Mouse (Mus musculus) naive thymus-derived CD4-positive, alpha-beta T cell, adult 2 months (primary cell): ENCODE measurements around the gene A630089N07Rik.
"Not testable (repeated sequence)": the region's sequence is repeated elsewhere in the genome, so short reads cannot be mapped to it uniquely, and the experiment has no call there.

Experiments used
- DNase-seq: peaks from one replicate; pipeline ENCODE4 v3.0.0-alpha.2; 2011; ENCODE audit warnings: low read depth

A630089N07Rik gene

GRCm38 (mm10) chr16:98081889-98082818 lies at the start of gene A630089N07Rik:
Gene A630089N07Rik (minus strand): TSS chr16:98082450.
- peak; percentile 82 for DNase-seq

GRCm38 (mm10) chr16:98107109-98107508 lies 24.9 kb upstream of the A630089N07Rik start:
- no peak for DNase-seq

GRCm38 (mm10) chr16:98081550-98081888 lies 731 bp downstream of the A630089N07Rik start:
- DNase-seq, result peak; percentile 15

GRCm38 (mm10) chr16:98081140-98081539 lies 1.1 kb downstream of the A630089N07Rik start:
- DNase-seq, result peak; percentile 6

- DNase-seq, result not testable (repeated sequence)
These were observed 2.9 kb downstream of the A630089N07Rik start for GRCm38 (mm10) chr16:98079382-98079781.

GRCm38 (mm10) chr16:98041676-98042075 lies 40.6 kb downstream of the A630089N07Rik start:
- peak; percentile 65 for DNase-seq

GRCm38 (mm10) chr16:98034971-98035370 lies 47.3 kb downstream of the A630089N07Rik start:
- DNase-seq, result not testable (repeated sequence)

GRCm38 (mm10) chr16:98026186-98026585 lies 56.1 kb downstream of the A630089N07Rik start:
- not testable (repeated sequence) for DNase-seq

GRCm38 (mm10) chr16:98022657-98023345 lies 59.4 kb downstream of the A630089N07Rik start:
- DNase-seq, result peak; percentile 73

- no peak for DNase-seq
These were observed 60.2 kb downstream of the A630089N07Rik start for GRCm38 (mm10) chr16:98022081-98022480.

- DNase-seq, result not testable (repeated sequence)
These were observed 84.9 kb downstream of the A630089N07Rik start for GRCm38 (mm10) chr16:97997383-97997731.

GRCm38 (mm10) chr16:97996616-97997382 lies 85.5 kb downstream of the A630089N07Rik start, which contains the start of gene B230307C23Rik:
Gene B230307C23Rik (plus strand): TSS chr16:97997315.
- DNase-seq, result peak; percentile 91

GRCm38 (mm10) chr16:97995849-97996615 lies 86.2 kb downstream of the A630089N07Rik start:
- DNase-seq, result no peak

- not testable (repeated sequence) for DNase-seq
These were observed 89.8 kb downstream of the A630089N07Rik start for GRCm38 (mm10) chr16:97992477-97992876.

GRCm38 (mm10) chr16:97991517-97991916 lies 90.7 kb downstream of the A630089N07Rik start:
- no peak for DNase-seq

GRCm38 (mm10) chr16:97984589-97984988 lies 97.7 kb downstream of the A630089N07Rik start:
- DNase-seq, result no peak

- no peak for DNase-seq
These were observed 100.9 kb downstream of the A630089N07Rik start for GRCm38 (mm10) chr16:97981362-97981761.

- no peak for DNase-seq
These were observed 104.5 kb downstream of the A630089N07Rik start for GRCm38 (mm10) chr16:97977722-97978121.

GRCm38 (mm10) chr16:97977277-97977676 lies 105.0 kb downstream of the A630089N07Rik start:
- DNase-seq, result no peak

- DNase-seq, result peak; percentile 52
These were observed 118.2 kb downstream of the A630089N07Rik start for GRCm38 (mm10) chr16:97963956-97964540.
